In genomic region chr17:30658152-30658544, GRCm38 (mm10) we compare ENCODE assay signal across 8 mouse cellular contexts. TPM values are rescaled to one million over a fixed set of nuclear protein-coding genes. Genes with fewer than 3 reads are reported as not detected.
A peak's percentile ranks its signal among the peaks of the same experiment; 100 is the strongest.
DNase-seq lines count a peak whose midpoint lies in the region; ATAC-seq and TF ChIP-seq lines count a peak whose summit lies in the region.

No protein-coding gene starts in this region.

- ATAC-seq in cerebellum, adult (ENCODE audit: insufficient number of reproducible peaks, low FRiP score, low TSS enrichment), result no peak
- ATAC-seq in heart, embryonic 15.5 days (replicated peaks; ENCODE audit: insufficient number of reproducible peaks, insufficient read depth, low FRiP score, low read depth), result peak; percentile 58; the same call in 1 of the 2 replicates
- ATAC-seq in liver, embryonic 11.5 days (replicated peaks; ENCODE audit: low FRiP score), result 0 out of 2 replicates have a peak, but pooled peaks have one; percentile 43
- ATAC-seq in stomach, postnatal 0 days (ENCODE audit: low FRiP score, low TSS enrichment), result peak; percentile 91

- no peak for TF ChIP-seq POLR2A in embryonic fibroblast, embryonic 13.5 days (IDR thresholded peaks at IDR 0.05; ENCODE audit: low read depth, low read length)

- peak overlapping the region; percentile 61 for H3K4me2 ChIP-seq in heart, embryonic 15.5 days
- H3K4me2 ChIP-seq in liver, embryonic 11.5 days, result peak overlapping the region; percentile 57
- peak overlapping the region; percentile 53 for H3K4me2 ChIP-seq in stomach, postnatal 0 days (replicated peaks; ENCODE audit: low read depth)

- no peak for TF ChIP-seq CTCF in embryonic fibroblast, embryonic 13.5 days (IDR thresholded peaks at IDR 0.05; ENCODE audit: borderline replicate concordance, insufficient read depth, low read length)
- TF ChIP-seq CTCF in stomach, postnatal 0 days (IDR thresholded peaks at IDR 0.05; ENCODE audit: low read depth), result no peak

- H3K4me1 ChIP-seq in embryonic fibroblast, embryonic 13.5 days (ENCODE audit: control insufficient read depth, insufficient read depth, low read length), result no peaks in the 10 kb centered on the region
- no peaks in the 10 kb centered on the region for H3K4me1 ChIP-seq in heart, embryonic 15.5 days (replicated peaks)
- H3K4me1 ChIP-seq in liver, embryonic 11.5 days (replicated peaks; ENCODE audit: control insufficient read depth, insufficient read depth, low read length), result no peaks in the 10 kb centered on the region; the same call in 1 of the 2 replicates
- H3K4me1 ChIP-seq in stomach, postnatal 0 days (replicated peaks; ENCODE audit: control insufficient read depth, insufficient read depth), result no peaks in the 10 kb centered on the region

- no peak for TF ChIP-seq EP300 in stomach, postnatal 0 days (optimal IDR thresholded peaks at IDR 0.05)

- no peak overlapping the region for H3K27ac ChIP-seq in embryonic fibroblast, embryonic 13.5 days (ENCODE audit: insufficient read depth, low read length)
- peak overlapping the region; percentile 60 for H3K27ac ChIP-seq in heart, embryonic 15.5 days
- no peak overlapping the region; the same call in 1 of the 2 replicates for H3K27ac ChIP-seq in liver, embryonic 11.5 days (ENCODE audit: low read depth, low read length)
- H3K27ac ChIP-seq in stomach, postnatal 0 days (replicated peaks), result peak overlapping the region; percentile 67

- no peaks in the 10 kb centered on the region for H3K9me3 ChIP-seq in heart, embryonic 15.5 days (replicated peaks)
- no peaks in the 10 kb centered on the region for H3K9me3 ChIP-seq in liver, embryonic 11.5 days (ENCODE audit: control insufficient read depth, low read length)
- H3K9me3 ChIP-seq in stomach, postnatal 0 days (ENCODE audit: control insufficient read depth, low read length), result no peaks in the 10 kb centered on the region

- WGBS in heart, embryonic 15.5 days, result 20% methylated on average over 13 of the region's 13 CpGs
- WGBS in liver, embryonic 11.5 days, result 22% methylated on average over 13 of the region's 13 CpGs
- WGBS in stomach, postnatal 0 days, result 8% methylated on average over 13 of the region's 13 CpGs

- H3K36me3 ChIP-seq in heart, embryonic 15.5 days, result no peaks in the 10 kb centered on the region
- H3K36me3 ChIP-seq in liver, embryonic 11.5 days (ENCODE audit: control insufficient read depth, insufficient read depth, low read length), result no peaks in the 10 kb centered on the region
- no peaks in the 10 kb centered on the region for H3K36me3 ChIP-seq in stomach, postnatal 0 days (ENCODE audit: control insufficient read depth, insufficient read depth, low read length)

- H3K27me3 ChIP-seq in heart, embryonic 15.5 days, result no peaks in the 10 kb centered on the region
- H3K27me3 ChIP-seq in liver, embryonic 11.5 days (replicated peaks; ENCODE audit: control insufficient read depth, insufficient read depth, low read length), result no peaks in the 10 kb centered on the region
- H3K27me3 ChIP-seq in stomach, postnatal 0 days (ENCODE audit: control insufficient read depth, insufficient read depth, low read length), result no peaks in the 10 kb centered on the region

- DNase-seq in cerebellum, adult 11 months, result peak; percentile 17
- DNase-seq in kidney, postnatal 14 days, result peak; percentile 83
- DNase-seq in liver, embryonic 11.5 days (ENCODE audit: low spot score), result peak; percentile 46
- peak; percentile 62 to 71 for DNase-seq in natural killer cell, adult 2 months (ENCODE audit: low spot score in 2 of 2)
- peak; percentile 86 for DNase-seq in stomach, postnatal 0 days (ENCODE audit: low spot score)

- H3K9ac ChIP-seq in heart, embryonic 15.5 days, result peak overlapping the region; percentile 45
- peak overlapping the region; percentile 51 for H3K9ac ChIP-seq in liver, embryonic 11.5 days (ENCODE audit: low read depth, low read length)
- 0 out of 2 replicates have a peak overlapping the region, but pooled peaks have one; percentile 28 for H3K9ac ChIP-seq in stomach, postnatal 0 days (ENCODE audit: low read length)

- H3K4me3 ChIP-seq in embryonic fibroblast, embryonic 13.5 days (ENCODE audit: insufficient read depth, low read length), result peak overlapping the region; percentile 36
- peak overlapping the region; percentile 50 for H3K4me3 ChIP-seq in heart, embryonic 15.5 days
- H3K4me3 ChIP-seq in liver, embryonic 11.5 days (ENCODE audit: low read depth, low read length), result peak overlapping the region; percentile 37
- H3K4me3 ChIP-seq in stomach, postnatal 0 days (ENCODE audit: low read depth, low read length), result peak overlapping the region; percentile 35

RNA-seq across cellular contexts. Expression of gene Glo1, which starts 31.5 kb away (rescaled TPM):
- polyA plus RNA-seq in embryonic fibroblast, embryonic 13.5 days (2011; ENCODE audit: insufficient read length, low read depth, missing spikeins), result 117 and 124 TPM in 2 replicates
- polyA plus RNA-seq in heart, embryonic 15.5 days (2015; fragmentation: Nextera tagmentation; extraction: Ambion mirVana), result 175 and 196 TPM in 2 replicates
- polyA plus RNA-seq in liver, embryonic 11.5 days (2014; fragmentation: Nextera tagmentation; extraction: Ambion mirVana), result 310 and 314 TPM in 2 replicates
- 172 and 190 TPM in 2 replicates for polyA plus RNA-seq in stomach, postnatal 0 days (2015; fragmentation: Nextera tagmentation; extraction: Ambion mirVana)

RNA-seq across cellular contexts. Expression of gene Dnah8, which starts 34.0 kb away (rescaled TPM):
- polyA plus RNA-seq in embryonic fibroblast, embryonic 13.5 days (2011; ENCODE audit: insufficient read length, low read depth, missing spikeins), result 0.92 and 1.7 TPM in 2 replicates
- polyA plus RNA-seq in heart, embryonic 15.5 days (2015; fragmentation: Nextera tagmentation; extraction: Ambion mirVana), result 1.3 and 1.8 TPM in 2 replicates
- polyA plus RNA-seq in liver, embryonic 11.5 days (2014; fragmentation: Nextera tagmentation; extraction: Ambion mirVana), result 4.4 and 4.7 TPM in 2 replicates
- 0.47 and 0.92 TPM in 2 replicates for polyA plus RNA-seq in stomach, postnatal 0 days (2015; fragmentation: Nextera tagmentation; extraction: Ambion mirVana)

Comparison
In these comparisons a context has a peak if more than half of its experiments do, and no peak if none do; other contexts are left out.
1. DNase-seq: peak in every context shown above with its lines; median percentile 86 in stomach, postnatal 0 days; 83 in kidney, postnatal 14 days; 66 in natural killer cell, adult 2 months; 46 in liver, embryonic 11.5 days; 17 in cerebellum, adult 11 months.
2. H3K27ac ChIP-seq: peak in heart, embryonic 15.5 days (single experiment) and stomach, postnatal 0 days (single experiment); none in embryonic fibroblast, embryonic 13.5 days (single experiment) and liver, embryonic 11.5 days (single experiment).
3. Peak in every context shown above with its lines, with median percentiles within 50 percentile points of each other: H3K4me3 ChIP-seq, H3K4me2 ChIP-seq and H3K9ac ChIP-seq.